Mouse (Mus musculus) liver, adult (tissue): ENCODE data around the gene Snrnp25.

Experiments used
- GATA4 ChIP-seq: IDR thresholded peaks from 2 replicates; pipeline ENCODE4 v1.6.1; 2014; ENCODE audit warnings: mild to moderate bottlenecking, low read length; ENCODE audit not compliant: insufficient replicate concordance

Gene Snrnp25

GRCm38 (mm10) chr11:32187256-32187655, 18.0 kb upstream of the Snrnp25 start:
- TF ChIP-seq GATA4, result no peak

- no peak for TF ChIP-seq GATA4
Measured at GRCm38 (mm10) chr11:32188881-32189280, 16.3 kb upstream of the Snrnp25 start.

GRCm38 (mm10) chr11:32189434-32189833, 15.8 kb upstream of the Snrnp25 start:
- no peak for TF ChIP-seq GATA4

- TF ChIP-seq GATA4, result no peak
Measured at GRCm38 (mm10) chr11:32190119-32190518, 15.1 kb upstream of the Snrnp25 start.

GRCm38 (mm10) chr11:32190603-32191110, 14.6 kb upstream of the Snrnp25 start:
- no peak for TF ChIP-seq GATA4

- TF ChIP-seq GATA4, result no peak
Measured at GRCm38 (mm10) chr11:32193156-32193555, 12.1 kb upstream of the Snrnp25 start.

- TF ChIP-seq GATA4, result no peak
Measured at GRCm38 (mm10) chr11:32194086-32194485, 11.1 kb upstream of the Snrnp25 start.

- TF ChIP-seq GATA4, result no peak
Measured at GRCm38 (mm10) chr11:32194626-32195025, 10.6 kb upstream of the Snrnp25 start.

GRCm38 (mm10) chr11:32195867-32196540, 9.2 kb upstream of the Snrnp25 start:
- TF ChIP-seq GATA4, result no peak

GRCm38 (mm10) chr11:32196727-32197126, 8.5 kb upstream of the Snrnp25 start:
- no peak for TF ChIP-seq GATA4

GRCm38 (mm10) chr11:32197766-32198165, 7.4 kb upstream of the Snrnp25 start:
- TF ChIP-seq GATA4, result no peak

GRCm38 (mm10) chr11:32198256-32198955, 6.8 kb upstream of the Snrnp25 start:
- TF ChIP-seq GATA4, result no peak

- no peak for TF ChIP-seq GATA4
Measured at GRCm38 (mm10) chr11:32199230-32199629, 6.0 kb upstream of the Snrnp25 start.

- no peak for TF ChIP-seq GATA4
Measured at GRCm38 (mm10) chr11:32200075-32200601, 5.1 kb upstream of the Snrnp25 start, which contains the start of gene Il9r. TSS of gene Il9r (minus strand) at chr11:32200279.

GRCm38 (mm10) chr11:32201922-32202685, 3.1 kb upstream of the Snrnp25 start:
- TF ChIP-seq GATA4, result no peak

GRCm38 (mm10) chr11:32210623-32211022, 5.4 kb downstream of the Snrnp25 start:
- TF ChIP-seq GATA4, result no peak
